Mouse (Mus musculus): ENCODE data around the gene Snx5. TPM values are rescaled to one million over a fixed set of nuclear protein-coding genes. Genes with fewer than 3 reads are reported as not detected.

Snx5 gene
- polyA plus RNA-seq, 1 experiment from 2014 or later: 83.9 TPM

- Histone ChIP-seq H3K4me1 (replicated peaks) (peaks cover 4% of the 10 kb centered on the region; the same call in 1 of the 2 replicates), H3K27ac (no peak overlapping the region), H3K36me3 (no peaks in the 10 kb centered on the region), H3K9me3 (replicated peaks) (0 out of 2 replicates have a peak, but pooled peaks cover 2% of the 10 kb centered on the region), H3K4me2 (no peak overlapping the region), H3K4me3 (replicated peaks) (no peak overlapping the region), H3K27me3 (no peaks in the 10 kb centered on the region), H3K9ac (no peak overlapping the region)
- WGBS (ENCODE audit: insufficient replicate concordance): 47% methylated on average over 2 of the region's 2 CpGs
- ATAC-seq (ENCODE audit: low read depth) (no peak), DNase-seq (no peak)
Measured at GRCm38 (mm10) chr2:144239318-144239717, 31.4 kb downstream of the Snx5 start.

- H3K4me2 ChIP-seq: no peak overlapping the region
- no peaks in the 10 kb centered on the region for H3K36me3 ChIP-seq
- H3K27me3 ChIP-seq: no peaks in the 10 kb centered on the region
- H3K4me1 ChIP-seq (replicated peaks): peaks cover 4% of the 10 kb centered on the region; the same call in 1 of the 2 replicates
- H3K27ac ChIP-seq: no peak overlapping the region
- DNase-seq (no peak), ATAC-seq (ENCODE audit: low read depth) (no peak)
- H3K9me3 ChIP-seq (replicated peaks): 0 out of 2 replicates have a peak, but pooled peaks cover 2% of the 10 kb centered on the region
- no peak overlapping the region for H3K4me3 ChIP-seq (replicated peaks)
- 72% methylated on average over 6 of the region's 6 CpGs for WGBS (ENCODE audit: insufficient replicate concordance)
- no peak overlapping the region for H3K9ac ChIP-seq
Measured at GRCm38 (mm10) chr2:144238341-144238740, 32.4 kb downstream of the Snx5 start.

- Histone ChIP-seq H3K9ac (no peak overlapping the region), H3K9me3 (replicated peaks) (0 out of 2 replicates have a peak, but pooled peaks cover 2% of the 10 kb centered on the region), H3K27me3 (no peaks in the 10 kb centered on the region), H3K4me2 (no peak overlapping the region), H3K27ac (no peak overlapping the region), H3K36me3 (no peaks in the 10 kb centered on the region), H3K4me3 (replicated peaks) (no peak overlapping the region), H3K4me1 (replicated peaks) (peaks cover 4% of the 10 kb centered on the region; the same call in 1 of the 2 replicates)
- 44% methylated on average over 9 of the region's 9 CpGs for WGBS (ENCODE audit: insufficient replicate concordance)
- DNase-seq (no peak), ATAC-seq (ENCODE audit: low read depth) (no peak)
Measured at GRCm38 (mm10) chr2:144236791-144237584, 33.7 kb downstream of the Snx5 start.

- Histone ChIP-seq H3K9ac (no peak overlapping the region), H3K27me3 (no peaks in the 10 kb centered on the region), H3K9me3 (replicated peaks) (0 out of 2 replicates have a peak, but pooled peaks cover 2% of the 10 kb centered on the region), H3K4me3 (replicated peaks) (no peak overlapping the region), H3K4me2 (no peak overlapping the region), H3K4me1 (replicated peaks) (peaks cover 13% of the 10 kb centered on the region), H3K36me3 (no peaks in the 10 kb centered on the region), H3K27ac (no peak overlapping the region)
- WGBS (ENCODE audit: insufficient replicate concordance): 63% methylated on average over 3 of the region's 3 CpGs
- DNase-seq (no peak), ATAC-seq (ENCODE audit: low read depth) (no peak)
Measured at GRCm38 (mm10) chr2:144235776-144236175, 34.9 kb downstream of the Snx5 start.

GRCm38 (mm10) chr2:144233534-144233933 is 37.2 kb downstream of the Snx5 start:
- no peaks in the 10 kb centered on the region for H3K27me3 ChIP-seq
- 59% methylated on average over 3 of the region's 3 CpGs for WGBS (ENCODE audit: insufficient replicate concordance)
- H3K4me3 ChIP-seq (replicated peaks): no peak overlapping the region
- no peak overlapping the region for H3K4me2 ChIP-seq
- H3K27ac ChIP-seq: no peak overlapping the region
- H3K9ac ChIP-seq: no peak overlapping the region
- no peaks in the 10 kb centered on the region for H3K36me3 ChIP-seq
- H3K4me1 ChIP-seq (replicated peaks): peaks cover 22% of the 10 kb centered on the region
- DNase-seq (no peak), ATAC-seq (ENCODE audit: low read depth) (no peak)
- H3K9me3 ChIP-seq (replicated peaks): 0 out of 2 replicates have a peak, but pooled peaks cover 2% of the 10 kb centered on the region

- Histone ChIP-seq H3K27ac (peak overlapping the region; percentile 80), H3K4me3 (replicated peaks) (peak overlapping the region; percentile 32; the same call in 1 of the 2 replicates), H3K4me2 (peak overlapping the region; percentile 59), H3K27me3 (no peaks in the 10 kb centered on the region), H3K4me1 (replicated peaks) (peaks cover 22% of the 10 kb centered on the region), H3K36me3 (no peaks in the 10 kb centered on the region), H3K9me3 (replicated peaks) (peaks cover 7% of the 10 kb centered on the region; the same call in 1 of the 2 replicates), H3K9ac (peak overlapping the region; percentile 57)
- peak; percentile 67 for ATAC-seq (ENCODE audit: low read depth)
- 13% methylated on average over 5 of the region's 5 CpGs for WGBS (ENCODE audit: insufficient replicate concordance)
- DNase-seq: no peak
Measured at GRCm38 (mm10) chr2:144231115-144231514, 39.6 kb downstream of the Snx5 start.

- Histone ChIP-seq H3K4me3 (replicated peaks) (peak overlapping the region; percentile 32), H3K27me3 (no peaks in the 10 kb centered on the region), H3K27ac (peak overlapping the region; percentile 80), H3K9ac (peak overlapping the region; percentile 57), H3K9me3 (replicated peaks) (peaks cover 7% of the 10 kb centered on the region; the same call in 1 of the 2 replicates), H3K4me1 (replicated peaks) (peaks cover 22% of the 10 kb centered on the region), H3K4me2 (peak overlapping the region; percentile 59), H3K36me3 (no peaks in the 10 kb centered on the region)
- DNase-seq (no peak), ATAC-seq (ENCODE audit: low read depth) (peak; percentile 81)
- 2% methylated on average over 7 of the region's 7 CpGs for WGBS (ENCODE audit: insufficient replicate concordance)
Measured at GRCm38 (mm10) chr2:144230498-144230897, 40.2 kb downstream of the Snx5 start.

GRCm38 (mm10) chr2:144229647-144230046 is 41.1 kb downstream of the Snx5 start:
- H3K9me3 ChIP-seq (replicated peaks): peaks cover 5% of the 10 kb centered on the region; the same call in 1 of the 2 replicates
- DNase-seq (no peak), ATAC-seq (ENCODE audit: low read depth) (peak; percentile 27; the same call in 1 of the 2 replicates)
- H3K4me2 ChIP-seq: peak overlapping the region; percentile 59; the same call in 1 of the 2 replicates
- H3K4me1 ChIP-seq (replicated peaks): peaks cover 27% of the 10 kb centered on the region
- H3K27me3 ChIP-seq: no peaks in the 10 kb centered on the region
- no peak overlapping the region for H3K9ac ChIP-seq
- H3K4me3 ChIP-seq (replicated peaks): no peak overlapping the region
- H3K27ac ChIP-seq: no peak overlapping the region
- WGBS (ENCODE audit: insufficient replicate concordance): 55% methylated on average over 14 of the region's 14 CpGs
- H3K36me3 ChIP-seq: no peaks in the 10 kb centered on the region

GRCm38 (mm10) chr2:144228521-144229346 is 42.0 kb downstream of the Snx5 start:
- WGBS (ENCODE audit: insufficient replicate concordance): 74% methylated on average over 12 of the region's 12 CpGs
- peaks cover 34% of the 10 kb centered on the region for H3K4me1 ChIP-seq (replicated peaks)
- H3K27ac ChIP-seq: no peak overlapping the region
- no peak overlapping the region for H3K4me3 ChIP-seq (replicated peaks)
- H3K4me2 ChIP-seq: no peak overlapping the region
- DNase-seq (no peak), ATAC-seq (ENCODE audit: low read depth) (no peak)
- H3K27me3 ChIP-seq: no peaks in the 10 kb centered on the region
- peaks cover 5% of the 10 kb centered on the region; the same call in 1 of the 2 replicates for H3K9me3 ChIP-seq (replicated peaks)
- H3K9ac ChIP-seq: no peak overlapping the region
- no peaks in the 10 kb centered on the region for H3K36me3 ChIP-seq

GRCm38 (mm10) chr2:144226906-144227586 is 43.7 kb downstream of the Snx5 start:
- H3K4me1 ChIP-seq (replicated peaks): peaks cover 34% of the 10 kb centered on the region
- 81% methylated on average over 12 of the region's 12 CpGs for WGBS (ENCODE audit: insufficient replicate concordance)
- H3K4me2 ChIP-seq: no peak overlapping the region
- H3K4me3 ChIP-seq (replicated peaks): no peak overlapping the region
- no peaks in the 10 kb centered on the region for H3K36me3 ChIP-seq
- ATAC-seq (ENCODE audit: low read depth) (no peak), DNase-seq (no peak)
- peaks cover 5% of the 10 kb centered on the region; the same call in 1 of the 2 replicates for H3K9me3 ChIP-seq (replicated peaks)
- H3K27me3 ChIP-seq: no peaks in the 10 kb centered on the region
- H3K9ac ChIP-seq: no peak overlapping the region
- H3K27ac ChIP-seq: no peak overlapping the region

Data from liver, embryonic 13.5 days (tissue).